8 mouse cellular contexts compared by ENCODE assay signal in genomic region chr19:24555904-24556584, GRCm38 (mm10). TPM values are rescaled to one million over a fixed set of nuclear protein-coding genes. Genes with fewer than 3 reads are reported as not detected.
DNase-seq lines count a peak whose midpoint lies in the region; ATAC-seq and TF ChIP-seq lines count a peak whose summit lies in the region.

No protein-coding gene starts in this region.

- ATAC-seq in granulocyte monocyte progenitor cell, adult 5-6 weeks (replicated peaks; ENCODE audit: poor library complexity, severe bottlenecking), result peak; percentile 72
- ATAC-seq in intestine, postnatal 0 days, result peak; percentile 82
- peak; percentile 79 for ATAC-seq in limb, embryonic 11.5 days (ENCODE audit: insufficient number of reproducible peaks, low FRiP score, low TSS enrichment, low read depth)
- peak; percentile 88 for ATAC-seq in midbrain, embryonic 13.5 days

- under 1% methylated on average over 48 of the region's 74 CpGs for WGBS in intestine, postnatal 0 days
- WGBS in limb, embryonic 11.5 days, result under 1% methylated on average over 38 of the region's 74 CpGs
- WGBS in midbrain, embryonic 13.5 days, result under 1% methylated on average over 66 of the region's 74 CpGs
- under 1% methylated on average over 60 of the region's 74 CpGs for WGBS in small intestine, adult 2 months

- peak overlapping the region; percentile 95 for H3K27ac ChIP-seq in intestine, postnatal 0 days (ENCODE audit: low read depth, low read length)
- no peak overlapping the region for H3K27ac ChIP-seq in limb, embryonic 11.5 days (replicated peaks; ENCODE audit: low read depth, low read length)
- H3K27ac ChIP-seq in midbrain, embryonic 13.5 days, result no peak overlapping the region
- H3K27ac ChIP-seq in small intestine, adult 2 months (ENCODE audit: insufficient read depth, low read depth, low read length), result peak overlapping the region; percentile 95

- no peaks in the 10 kb centered on the region for H3K36me3 ChIP-seq in intestine, postnatal 0 days (ENCODE audit: control insufficient read depth, insufficient read depth)
- no peaks in the 10 kb centered on the region for H3K36me3 ChIP-seq in limb, embryonic 11.5 days (ENCODE audit: control insufficient read depth, insufficient read depth, low read length)
- no peaks in the 10 kb centered on the region for H3K36me3 ChIP-seq in midbrain, embryonic 13.5 days
- no peaks in the 10 kb centered on the region for H3K36me3 ChIP-seq in small intestine, adult 2 months (ENCODE audit: control insufficient read depth, insufficient read depth, low read length)

- no peak for TF ChIP-seq CTCF in intestine, postnatal 0 days (IDR thresholded peaks at IDR 0.05; ENCODE audit: low read depth)
- no peak for TF ChIP-seq CTCF in small intestine, adult 2 months (IDR thresholded peaks at IDR 0.05; ENCODE audit: extremely low read depth, insufficient read length, insufficient replicate concordance, low read depth, low read length)

- peaks cover 5% of the 10 kb centered on the region; the same call in 1 of the 2 replicates for H3K4me1 ChIP-seq in intestine, postnatal 0 days (replicated peaks; ENCODE audit: control insufficient read depth, insufficient read depth, low read length)
- no peaks in the 10 kb centered on the region for H3K4me1 ChIP-seq in limb, embryonic 11.5 days (ENCODE audit: control insufficient read depth, insufficient read depth, low read length)
- H3K4me1 ChIP-seq in midbrain, embryonic 13.5 days (replicated peaks), result peaks cover 24% of the 10 kb centered on the region
- peaks cover 8% of the 10 kb centered on the region; the same call in 1 of the 2 replicates for H3K4me1 ChIP-seq in small intestine, adult 2 months (ENCODE audit: control insufficient read depth, insufficient read depth, insufficient read length, low read length)

- H3K27me3 ChIP-seq in intestine, postnatal 0 days (replicated peaks; ENCODE audit: control insufficient read depth, insufficient read depth, low read length), result 0 out of 2 replicates have a peak, but pooled peaks cover 6% of the 10 kb centered on the region
- H3K27me3 ChIP-seq in limb, embryonic 11.5 days (ENCODE audit: control insufficient read depth, insufficient read depth, low read length), result peaks cover 10% of the 10 kb centered on the region
- H3K27me3 ChIP-seq in midbrain, embryonic 13.5 days, result peaks cover 37% of the 10 kb centered on the region
- H3K27me3 ChIP-seq in small intestine, adult 2 months (ENCODE audit: control insufficient read depth, insufficient read depth, low read length), result no peaks in the 10 kb centered on the region

- DNase-seq in adrenal gland, adult 8-10 months, result peak; percentile 71
- peak; percentile 51 for DNase-seq in embryo, embryonic 11.5 days (ENCODE audit: low read depth, low spot score)
- peak; percentile 82 for DNase-seq in limb, embryonic 11.5 days (ENCODE audit: low spot score)
- DNase-seq in MN1 (ENCODE audit: low spot score), result no peak

- peak overlapping the region; percentile 80 for H3K4me3 ChIP-seq in intestine, postnatal 0 days (ENCODE audit: low read depth, low read length)
- peak overlapping the region; percentile 63 for H3K4me3 ChIP-seq in limb, embryonic 11.5 days (ENCODE audit: low read depth, low read length)
- peak overlapping the region; percentile 72 for H3K4me3 ChIP-seq in midbrain, embryonic 13.5 days (replicated peaks)
- H3K4me3 ChIP-seq in small intestine, adult 2 months (ENCODE audit: low read depth, low read length), result peak overlapping the region; percentile 99

- no peaks in the 10 kb centered on the region for H3K9me3 ChIP-seq in intestine, postnatal 0 days (ENCODE audit: control insufficient read depth)
- no peaks in the 10 kb centered on the region for H3K9me3 ChIP-seq in limb, embryonic 11.5 days (ENCODE audit: control insufficient read depth, low read length)
- no peaks in the 10 kb centered on the region for H3K9me3 ChIP-seq in midbrain, embryonic 13.5 days

- peak overlapping the region; percentile 86 for H3K4me2 ChIP-seq in intestine, postnatal 0 days (replicated peaks; ENCODE audit: low read depth)
- peak overlapping the region; percentile 92 for H3K4me2 ChIP-seq in limb, embryonic 11.5 days (ENCODE audit: low read depth, severe bottlenecking)
- peak overlapping the region; percentile 99 for H3K4me2 ChIP-seq in midbrain, embryonic 13.5 days (replicated peaks)

- peak overlapping the region; percentile 76 for H3K9ac ChIP-seq in intestine, postnatal 0 days (ENCODE audit: low read depth, low read length)
- peak overlapping the region; percentile 66 for H3K9ac ChIP-seq in limb, embryonic 11.5 days (ENCODE audit: low read length)
- H3K9ac ChIP-seq in midbrain, embryonic 13.5 days (replicated peaks), result peak overlapping the region; percentile 81

- TF ChIP-seq POLR2A in small intestine, adult 2 months (IDR thresholded peaks at IDR 0.05; ENCODE audit: low read depth, low read length), result peak; percentile 61; the same call in 1 of the 2 replicates

RNA-seq across cellular contexts. Expression of gene Pip5k1b, which starts 0.4 kb away (rescaled TPM):
- 10 to 100 TPM; 18.2 to 21.0 (median 20.2) TPM for total RNA-seq in adrenal gland, adult 8-10 months (2022)
- total RNA-seq in granulocyte monocyte progenitor cell, adult 5-6 weeks (2014; fragmentation: Nextera tagmentation), result 14.2 and 19.9 TPM in 2 replicates
- total RNA-seq in granulocyte monocyte progenitor cell, adult 5-6 weeks (2017), result 7.5 and 9.7 TPM in 2 replicates
- polyA plus RNA-seq in intestine, postnatal 0 days (2015; fragmentation: Nextera tagmentation; extraction: Ambion mirVana), result 29.4 and 31.5 TPM in 2 replicates
- 0.52 and 0.61 TPM in 2 replicates for polyA plus RNA-seq in limb, embryonic 11.5 days (2014; fragmentation: Nextera tagmentation; extraction: Ambion mirVana)
- polyA plus RNA-seq in midbrain, embryonic 13.5 days (2015; fragmentation: Nextera tagmentation; extraction: Ambion mirVana), result 1.3 TPM in 2 replicates
- polyA plus RNA-seq in small intestine, adult 2 months (2012; rRNA removed), result 7.1 and 23.3 TPM in 2 replicates

Comparison
In these comparisons a context has a peak if more than half of its experiments do, and no peak if none do; other contexts are left out.
1. H3K27ac ChIP-seq: peak in intestine, postnatal 0 days (single experiment) and small intestine, adult 2 months (single experiment); none in limb, embryonic 11.5 days (single experiment) and midbrain, embryonic 13.5 days (single experiment).
2. Peak in every context shown above with its lines, with median percentiles within 50 percentile points of each other: ATAC-seq, H3K4me2 ChIP-seq, H3K4me3 ChIP-seq and H3K9ac ChIP-seq.